Mouse (Mus musculus) layer of hippocampus, adult 2 months (tissue): ENCODE results near the gene Tnfrsf1b. TPM values are rescaled to one million over a fixed set of nuclear protein-coding genes. Genes with fewer than 3 reads are reported as not detected.
A peak's percentile ranks its signal among the peaks of the same experiment; 100 is the strongest.

ENCODE experiments used
- DNase-seq, 2 experiments: peaks; one replicate each; pipeline ENCODE4 v3.0.0; 2022; ENCODE audit warnings: low spot score in 2 of 2
- H3K27ac ChIP-seq: fragments of 200-600 bp; 2 replicates; pipeline ENCODE4 v1.8.1; 2022
- H3K4me3 ChIP-seq: fragments of 200-600 bp; 2 replicates; pipeline ENCODE4 v1.8.1; 2022; ENCODE audit warnings: mild to moderate bottlenecking
- CTCF ChIP-seq: fragments of 200-600 bp; conservative IDR thresholded peaks from 2 replicates; pipeline ENCODE4 v1.8.1; 2022; ENCODE audit warnings: antibody characterized with exemption, mild to moderate bottlenecking, moderate library complexity
- total RNA-seq, 2 experiments: library from RNA; stranded (reverse); gene quantifications; 2 replicates each; pipeline ENCODE4 v1.2.3; 2021

The Tnfrsf1b gene
- total RNA-seq, 2 experiments from 2014 or later, result 2.7 TPM

DNA sequence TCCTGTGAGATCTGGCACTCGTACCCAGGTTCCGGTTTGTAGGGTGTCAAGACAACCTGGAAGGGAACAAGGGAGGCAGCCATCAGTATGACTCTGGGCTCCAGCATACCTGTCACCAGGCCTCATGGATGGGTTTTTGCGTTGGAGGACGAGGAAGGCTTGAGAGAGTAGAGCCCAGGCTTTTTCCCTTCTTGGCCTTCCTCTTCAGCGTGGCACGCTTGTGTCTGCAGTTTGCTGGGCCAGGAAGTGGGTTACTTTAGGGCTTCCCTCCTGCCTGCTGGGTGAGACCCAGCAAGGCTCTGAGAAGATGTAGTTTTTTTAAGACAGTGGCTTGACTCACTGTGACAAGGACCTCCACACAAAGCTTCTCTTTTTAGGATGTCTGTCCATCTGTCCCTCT is 17.6 kb downstream of the Tnfrsf1b start:
- 0 out of 2 replicates have a peak overlapping the region, but pooled peaks have one; percentile 39 for H3K27ac ChIP-seq
- TF ChIP-seq CTCF, result no peak
- DNase-seq, result no peak
- H3K4me3 ChIP-seq, result no peak overlapping the region

DNA sequence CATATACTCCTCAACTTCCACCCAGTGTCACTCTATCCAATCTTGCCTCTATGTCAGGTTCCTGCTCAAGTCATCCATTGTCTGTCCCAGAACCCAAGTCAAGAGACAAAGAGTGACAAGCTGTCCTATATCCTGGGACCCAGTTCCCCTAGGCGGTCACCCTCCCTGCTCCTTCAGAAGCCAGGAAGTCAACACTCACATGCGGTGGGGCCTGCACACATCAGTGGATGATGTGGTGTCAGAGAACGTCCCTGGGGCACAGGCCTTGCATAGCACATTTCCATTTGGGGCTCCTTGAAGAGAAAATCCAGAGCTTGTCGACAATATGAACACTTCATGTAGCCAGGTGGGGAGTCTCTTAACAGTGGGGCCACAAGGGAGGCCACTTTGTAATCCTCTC is 22.1 kb downstream of the Tnfrsf1b start:
- no peak overlapping the region for H3K27ac ChIP-seq
- DNase-seq, result no peak
- TF ChIP-seq CTCF, result no peak
- no peak overlapping the region for H3K4me3 ChIP-seq

GRCm38 (mm10) chr4:145222064-145222463 is 24.6 kb downstream of the Tnfrsf1b start:
- H3K27ac ChIP-seq, result no peak overlapping the region
- no peak for TF ChIP-seq CTCF
- no peak overlapping the region for H3K4me3 ChIP-seq
- no peak for DNase-seq

GRCm38 (mm10) chr4:145221379-145221778 is 25.3 kb downstream of the Tnfrsf1b start:
- no peak for DNase-seq
- H3K4me3 ChIP-seq, result no peak overlapping the region
- no peak overlapping the region for H3K27ac ChIP-seq
- TF ChIP-seq CTCF, result no peak

- no peak overlapping the region for H3K4me3 ChIP-seq
- no peak for DNase-seq
- no peak overlapping the region for H3K27ac ChIP-seq
- TF ChIP-seq CTCF, result no peak
Measured at GRCm38 (mm10) chr4:145220001-145220400, 26.7 kb downstream of the Tnfrsf1b start.

- Histone ChIP-seq H3K4me3 (no peak overlapping the region), H3K27ac (no peak overlapping the region)
- peak; percentile 78 for TF ChIP-seq CTCF
- peak in 1 of 2 experiments; percentile 41 for DNase-seq
Measured at GRCm38 (mm10) chr4:145219240-145219985, 27.3 kb downstream of the Tnfrsf1b start.

- no peak overlapping the region for H3K27ac ChIP-seq
- DNase-seq, result no peak
- no peak for TF ChIP-seq CTCF
- H3K4me3 ChIP-seq, result no peak overlapping the region
Measured at GRCm38 (mm10) chr4:145217837-145218236, 28.8 kb downstream of the Tnfrsf1b start.

DNA sequence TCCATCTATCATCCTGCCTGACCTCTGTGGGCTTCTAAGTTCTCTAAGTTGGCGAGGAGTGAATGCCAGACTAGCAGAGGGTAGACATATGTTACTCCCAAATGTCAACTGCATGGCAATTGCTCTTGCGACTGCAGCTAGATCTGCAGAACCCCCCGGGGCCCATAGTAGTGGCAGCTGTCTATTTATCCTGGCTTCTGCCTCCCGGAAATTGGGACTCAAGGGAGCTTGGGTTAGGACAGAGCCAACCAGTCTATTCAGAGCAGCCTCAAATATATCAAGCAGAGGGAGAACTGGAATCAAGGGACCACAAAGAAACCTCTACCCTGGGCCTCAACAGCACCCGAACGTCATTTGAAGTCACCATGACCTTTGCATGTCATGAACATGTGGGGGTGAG is 29.6 kb downstream of the Tnfrsf1b start:
- TF ChIP-seq CTCF, result no peak
- Histone ChIP-seq H3K27ac (no peak overlapping the region), H3K4me3 (no peak overlapping the region)
- DNase-seq, result no peak

GRCm38 (mm10) chr4:145215396-145215795 is 31.3 kb downstream of the Tnfrsf1b start:
- H3K4me3 ChIP-seq, result no peak overlapping the region
- H3K27ac ChIP-seq, result no peak overlapping the region
- TF ChIP-seq CTCF, result no peak
- DNase-seq, result no peak

DNA sequence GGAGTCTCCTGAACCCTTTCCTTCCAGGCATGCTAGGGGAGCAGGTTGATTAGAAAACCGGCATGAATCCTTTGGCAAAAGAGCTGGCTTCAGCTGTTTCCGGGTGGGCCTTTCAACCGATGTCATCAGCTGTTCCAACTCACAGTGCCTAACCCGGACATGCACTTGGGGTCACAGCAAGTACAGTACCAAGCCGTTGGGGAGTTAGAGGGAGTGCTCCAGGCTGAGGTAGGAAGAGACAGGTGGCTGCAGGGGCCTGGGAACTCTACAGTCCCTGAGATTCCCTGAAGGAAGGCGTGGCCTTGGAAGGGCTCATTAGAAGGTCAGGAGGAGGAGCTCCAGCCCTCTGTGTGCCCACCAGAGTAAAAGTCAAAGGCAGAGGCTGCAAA is 31.9 kb downstream of the Tnfrsf1b start:
- Histone ChIP-seq H3K27ac (0 out of 2 replicates have a peak overlapping the region, but pooled peaks have one; percentile 2), H3K4me3 (no peak overlapping the region)
- no peak for DNase-seq
- no peak; the same call in 1 of the 2 replicates for TF ChIP-seq CTCF

DNA sequence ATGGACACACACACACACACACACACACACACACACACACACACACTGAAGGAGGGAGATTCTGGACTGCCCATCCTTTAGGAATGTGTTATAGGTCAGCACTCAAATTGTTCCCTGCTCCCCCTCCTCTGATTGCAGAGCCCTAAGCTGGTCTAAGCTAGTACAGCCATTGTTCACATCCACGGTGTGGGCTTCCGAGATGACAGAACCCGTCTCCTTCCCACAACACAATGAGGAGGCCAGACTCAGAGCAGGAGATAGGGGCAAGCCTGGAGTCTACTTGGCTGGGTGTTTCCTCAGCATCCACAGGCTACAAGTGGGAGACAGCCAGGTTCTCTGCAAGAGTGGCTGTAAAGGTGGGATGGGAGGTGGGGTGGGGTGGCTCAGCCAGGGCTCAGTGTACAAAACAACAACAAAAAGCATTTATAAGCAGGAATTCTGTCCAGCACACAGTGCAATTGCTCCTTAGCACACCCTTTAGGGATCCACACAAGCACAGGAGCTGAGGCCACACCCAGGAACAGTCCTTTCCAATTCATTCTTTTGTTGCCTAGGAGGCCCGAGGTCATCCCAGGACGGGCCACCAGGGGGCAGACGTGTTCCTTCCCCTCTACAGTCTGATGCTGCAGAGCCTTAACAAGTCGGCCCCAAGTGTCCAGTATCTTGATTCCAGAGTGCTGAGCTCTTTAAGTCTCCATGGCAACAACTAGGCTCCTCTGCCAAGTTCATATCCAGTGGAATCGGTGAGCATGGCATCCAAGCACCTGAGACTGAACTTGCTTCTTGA is 32.5 kb downstream of the Tnfrsf1b start:
- peak; percentile 97 for TF ChIP-seq CTCF

DNA sequence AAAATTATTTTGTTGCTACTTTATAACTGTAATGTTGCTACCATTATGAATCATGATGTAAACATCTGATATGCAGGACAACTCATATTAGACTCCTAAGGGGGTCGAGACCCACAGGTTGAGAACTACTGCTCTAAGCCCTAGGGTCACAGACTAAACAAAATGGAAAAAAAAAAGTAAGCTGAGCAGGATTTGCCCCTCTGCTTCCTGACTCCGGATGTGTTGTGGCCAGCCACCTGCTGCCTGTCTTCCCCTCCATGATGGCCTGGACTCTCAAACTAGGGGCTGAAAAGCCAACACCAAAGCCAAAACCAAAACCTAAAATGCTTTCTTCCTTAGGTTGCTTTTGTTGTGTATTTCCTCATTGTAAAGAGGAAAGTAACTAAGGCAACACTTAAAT is 35.6 kb downstream of the Tnfrsf1b start:
- Histone ChIP-seq H3K27ac (no peak overlapping the region), H3K4me3 (no peak overlapping the region)
- TF ChIP-seq CTCF, result no peak
- DNase-seq, result no peak

More for the DNA sequence above, 32.5 kb downstream of the Tnfrsf1b start:
- Histone ChIP-seq H3K4me3 (no peak overlapping the region), H3K27ac (0 out of 2 replicates have a peak overlapping the region, but pooled peaks have one; percentile 2)
- DNase-seq, result peak; percentile 88 to 98

DNA sequence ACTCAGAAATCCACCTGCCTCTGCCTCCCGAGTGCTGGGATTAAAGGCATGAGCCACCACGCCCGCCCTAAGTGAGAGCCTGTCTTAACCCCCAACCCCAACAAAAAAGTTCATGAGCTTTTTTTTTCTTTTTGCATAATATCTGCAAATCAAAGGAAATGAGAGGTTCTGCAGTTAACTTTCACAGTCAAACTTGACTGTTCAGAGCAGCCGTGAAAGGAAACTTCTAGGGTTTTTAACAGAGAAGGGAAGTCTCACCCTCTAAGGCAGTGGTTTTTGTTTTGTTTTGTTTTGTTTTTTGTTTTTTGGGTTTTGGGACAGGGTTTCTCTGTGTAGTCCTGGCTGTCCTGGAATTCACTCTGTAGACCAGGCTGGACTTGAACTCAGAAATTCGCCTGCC is 36.1 kb downstream of the Tnfrsf1b start:
- no peak for TF ChIP-seq CTCF
- Histone ChIP-seq H3K4me3 (no peak overlapping the region), H3K27ac (no peak overlapping the region)
- DNase-seq, result no peak
